In genomic region chr8:84771941-84772378, GRCm38 (mm10) we compare ENCODE assay signal across 9 mouse cellular contexts. TPM values are rescaled to one million over a fixed set of nuclear protein-coding genes. Genes with fewer than 3 reads are reported as not detected.
DNase-seq lines count a peak whose midpoint lies in the region; ATAC-seq and TF ChIP-seq lines count a peak whose summit lies in the region.
"Had no signal": no experiment of that assay in that cellular context is flagged by ENCODE, and none has a peak within 500 bp of the region (broad histone marks: within the 10 kb centered on the region; RNA-seq: fewer than 3 reads in every experiment).

No protein-coding gene starts in this region.

- peak overlapping the region; percentile 73 for H3K4me3 ChIP-seq in layer of hippocampus, adult 2 months

- peak overlapping the region; percentile 99 for H3K27ac ChIP-seq in layer of hippocampus, adult 2 months

- TF ChIP-seq CTCF in layer of hippocampus, adult 2 months (conservative IDR thresholded peaks at IDR 0.05) = 0 out of 2 replicates have a peak, but pooled peaks have one; percentile 5

- peak; percentile 9 to 28; a peak in 2 of 4 replicates for ATAC-seq in hematopoietic stem cell, adult 5-6 weeks (replicated peaks in 1 of 2; ENCODE audit: insufficient read depth in 1 of 2, low FRiP score in 2 of 2, low TSS enrichment in 1 of 2, low read depth in 1 of 2, poor library complexity in 2 of 2, severe bottlenecking in 2 of 2)
- peak; percentile 34; the same call in 1 of the 2 replicates for ATAC-seq in megakaryocyte, adult 5-6 weeks (ENCODE audit: poor library complexity, severe bottlenecking)

- peak in 1 of 2 experiments; percentile 54 for DNase-seq in layer of hippocampus, adult 2 months (ENCODE audit: low spot score in 2 of 2)
- no peak for DNase-seq in layer of hippocampus, adult 18-20 months (ENCODE audit: low spot score in 2 of 2)
- peak; percentile 87 for DNase-seq in cerebellum, adult 9-10 months
- DNase-seq in MN1 (ENCODE audit: low spot score) = no peak
- DNase-seq in thymus, postnatal 14 days = no peak
- DNase-seq in adrenal gland, adult 18-20 months (ENCODE audit: low spot score in 2 of 2) = no peak

RNA-seq across cellular contexts. Expression of gene Nfix, which starts 28.2 kb away (rescaled TPM):
- 100 to 1,000 TPM; 408 to 482 TPM for total RNA-seq in layer of hippocampus, adult 2 months (2021)
- 100 to 1,000 TPM; 379 to 429 TPM for total RNA-seq in layer of hippocampus, adult 18-20 months (2021)
- 21.5 and 26.3 TPM in 2 replicates for total RNA-seq in hematopoietic stem cell, adult 5-6 weeks (2017)
- total RNA-seq in megakaryocyte, adult 5-6 weeks (2015) = 23.8 and 26.9 TPM in 2 replicates
- 7.7 and 17.0 TPM in 2 replicates for total RNA-seq in megakaryocyte, adult 5-6 weeks (2017)
- total RNA-seq in adrenal gland, adult 18-20 months (2021) = 100 to 1,000 TPM in 1 of 2 experiments, 10 to 100 TPM in 1; 92.2 to 127 TPM

RNA-seq across cellular contexts. Expression of gene G430095P16Rik, which starts 49.2 kb away (rescaled TPM):
- under 1 TPM in 1 of 2 experiments, not detected in 1; 0.54 TPM for total RNA-seq in layer of hippocampus, adult 2 months (2021)
- total RNA-seq in layer of hippocampus, adult 18-20 months (2021) = not detected
- 5.7 and 11.4 TPM in 2 replicates for total RNA-seq in hematopoietic stem cell, adult 5-6 weeks (2017)
- 40.4 and 45.2 TPM in 2 replicates for total RNA-seq in megakaryocyte, adult 5-6 weeks (2015)
- total RNA-seq in megakaryocyte, adult 5-6 weeks (2017) = 20.6 and 25.5 TPM in 2 replicates
- total RNA-seq in adrenal gland, adult 18-20 months (2021) = under 1 TPM; 0.45 to 0.76 TPM
- total RNA-seq: left cerebral cortex, postnatal 14 days had no signal

RNA-seq across cellular contexts. Expression of gene Dand5, which starts 50.7 kb away (rescaled TPM):
- total RNA-seq in layer of hippocampus, adult 2 months (2021) = 10 to 100 TPM; 11.9 TPM
- total RNA-seq in layer of hippocampus, adult 18-20 months (2021) = 10 to 100 TPM; 10.7 to 10.9 TPM
- 3.8 and 7.4 TPM in 2 replicates for total RNA-seq in hematopoietic stem cell, adult 5-6 weeks (2017)
- 1.4 and 2.6 TPM in 2 replicates for total RNA-seq in megakaryocyte, adult 5-6 weeks (2015)
- total RNA-seq in megakaryocyte, adult 5-6 weeks (2017) = 0.28 and 4.4 TPM in 2 replicates
- 10 to 100 TPM; 10.6 to 10.8 TPM for total RNA-seq in adrenal gland, adult 18-20 months (2021)

RNA-seq across cellular contexts. Expression of gene Gadd45gip1, which starts 59.4 kb away (rescaled TPM):
- 10 to 100 TPM; 23.3 to 26.1 TPM for total RNA-seq in layer of hippocampus, adult 2 months (2021)
- 10 to 100 TPM; 27.3 to 27.4 TPM for total RNA-seq in layer of hippocampus, adult 18-20 months (2021)
- 29.8 and 38.8 TPM in 2 replicates for total RNA-seq in hematopoietic stem cell, adult 5-6 weeks (2017)
- total RNA-seq in megakaryocyte, adult 5-6 weeks (2015) = 6.3 and 6.6 TPM in 2 replicates
- 13.9 and 20.5 TPM in 2 replicates for total RNA-seq in megakaryocyte, adult 5-6 weeks (2017)
- 10 to 100 TPM; 62.0 to 71.1 TPM for total RNA-seq in adrenal gland, adult 18-20 months (2021)
